Mouse (Mus musculus): ENCODE results near the gene Plce1.
"Not testable (repeated sequence)": the region's sequence is repeated elsewhere in the genome, so short reads cannot be mapped to it uniquely, and the experiment has no call there.

Gene Plce1

DNA sequence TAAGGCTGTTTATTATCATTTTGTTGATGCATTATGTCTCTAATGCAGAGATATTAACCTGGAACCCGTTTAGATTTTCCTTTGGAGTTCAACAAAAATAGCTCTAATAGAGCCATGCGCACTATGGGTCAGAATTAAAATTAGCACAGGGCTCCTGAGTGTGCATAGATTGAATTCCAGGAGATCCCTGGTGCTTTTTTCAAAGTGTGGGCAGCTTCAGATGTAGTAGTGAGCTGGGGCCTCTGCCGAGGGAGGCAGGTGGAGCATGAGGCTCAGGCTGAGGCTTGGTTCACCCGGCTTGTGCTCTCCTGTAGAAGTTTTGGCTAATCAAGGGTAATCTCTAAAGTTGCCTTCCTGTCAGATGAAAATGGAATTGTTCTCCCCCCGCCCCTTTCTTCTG, 17.3 kb downstream of the Plce1 start:
- no peak for DNase-seq (ENCODE audit: low spot score)

DNA sequence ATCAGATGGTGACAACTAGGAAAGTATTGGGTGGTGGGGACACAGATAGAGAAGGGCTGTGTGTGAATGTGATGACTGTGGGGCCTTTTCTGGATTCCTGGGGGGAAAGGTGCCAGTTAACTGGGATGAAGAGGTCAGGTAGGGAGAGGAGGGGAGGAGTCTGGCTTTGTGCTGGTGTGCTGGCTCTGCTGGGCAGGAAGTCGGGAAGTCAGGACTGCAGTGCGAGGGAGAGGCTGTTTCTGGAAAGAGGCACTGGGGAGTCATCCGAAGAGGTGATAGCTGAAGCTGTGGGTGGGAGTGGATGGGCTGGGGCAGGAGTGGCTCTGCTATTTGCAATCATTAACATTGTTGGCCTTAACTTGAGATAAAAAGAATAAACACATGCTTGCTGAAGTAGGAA, 23.7 kb downstream of the Plce1 start:
- no peak for DNase-seq (ENCODE audit: low spot score)

DNA sequence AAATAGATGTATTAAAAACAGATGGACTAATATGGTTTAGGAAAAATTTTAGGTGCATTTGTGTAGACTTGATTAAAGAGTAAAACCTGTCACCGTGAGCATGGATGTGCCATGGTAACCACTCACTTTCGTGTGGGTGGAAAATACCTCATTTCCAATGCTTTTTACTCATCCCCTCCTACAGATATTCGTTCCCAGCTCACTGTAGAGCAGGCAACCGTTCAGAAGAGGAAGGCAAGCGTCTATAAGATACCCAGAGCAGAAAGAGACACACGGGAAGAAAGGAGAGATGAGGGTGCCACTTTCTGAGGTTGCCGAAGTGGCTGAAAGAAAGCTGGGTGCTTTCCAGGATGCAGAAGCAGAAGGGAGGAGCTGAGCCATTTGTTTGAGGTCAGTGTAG, 25.2 kb downstream of the Plce1 start:
- DNase-seq (ENCODE audit: low spot score), result no peak

DNA sequence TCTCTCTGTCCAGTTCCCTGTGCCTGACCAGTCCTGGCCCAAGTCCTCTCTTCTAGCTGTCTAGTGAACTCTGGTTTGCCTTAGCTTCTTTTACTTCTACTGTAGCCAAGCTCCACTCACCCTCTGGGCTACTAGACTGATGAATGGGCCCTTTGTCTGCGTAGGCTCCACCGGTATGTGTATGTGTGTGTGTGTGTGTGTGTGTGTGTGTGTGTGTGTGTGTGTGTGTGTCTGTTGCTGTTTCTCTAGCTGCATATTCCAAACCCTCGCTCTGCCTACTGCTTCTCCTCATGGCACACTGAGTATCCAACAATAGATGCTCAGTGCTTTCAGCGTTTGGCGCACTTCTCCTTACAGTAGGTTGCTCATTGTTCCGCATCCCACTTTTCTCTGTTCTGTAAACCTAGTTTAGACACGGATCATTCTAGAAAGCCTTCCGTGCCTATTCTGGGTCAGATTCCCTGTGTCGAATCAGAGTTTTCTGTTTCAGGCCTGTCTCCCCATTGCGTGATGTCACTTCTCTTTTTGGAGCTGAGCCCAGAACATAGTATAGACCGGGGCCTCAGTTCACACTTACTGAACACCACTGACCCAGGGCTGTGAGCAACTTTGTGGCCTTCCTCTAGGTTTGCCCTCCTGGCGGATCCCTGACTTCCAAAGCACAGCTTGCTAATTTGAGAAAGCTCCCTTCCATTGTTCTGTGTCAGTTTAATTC, 26.5 kb downstream of the Plce1 start:
- no peak for DNase-seq (ENCODE audit: low spot score)

- DNase-seq (ENCODE audit: low spot score), result no peak
Observed at GRCm38 (mm10) chr19:38507966-38508625, 27.2 kb downstream of the Plce1 start.

GRCm38 (mm10) chr19:38514417-38515184, 33.7 kb downstream of the Plce1 start:
- DNase-seq (ENCODE audit: low spot score), result no peak

- peak; percentile 42 for DNase-seq (ENCODE audit: low spot score)
Observed at GRCm38 (mm10) chr19:38526855-38527254, 45.9 kb downstream of the Plce1 start.

GRCm38 (mm10) chr19:38527475-38527874, 46.6 kb downstream of the Plce1 start:
- peak; percentile 54 for DNase-seq (ENCODE audit: low spot score)

DNA sequence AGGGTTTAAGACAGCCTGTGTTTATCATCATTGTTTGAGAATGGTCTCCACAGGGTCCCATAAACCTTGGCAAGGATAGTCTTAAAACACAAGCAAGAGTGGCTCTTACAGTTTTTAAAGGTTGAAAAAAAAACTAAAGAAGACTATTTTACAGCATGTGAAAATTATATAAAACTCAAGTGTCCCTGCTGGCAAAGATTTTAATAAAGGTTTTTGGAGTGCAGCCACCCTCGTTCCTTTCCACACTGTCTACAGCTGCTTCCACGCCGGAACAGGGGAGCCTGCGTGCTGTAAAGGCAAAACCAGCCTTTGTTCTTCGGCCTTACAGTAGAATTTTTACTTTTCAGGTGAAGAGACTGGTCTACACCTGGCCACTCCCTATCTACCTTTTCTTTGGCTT, 52.3 kb downstream of the Plce1 start:
- DNase-seq (ENCODE audit: low spot score), result no peak

GRCm38 (mm10) chr19:38539338-38539737, 58.4 kb downstream of the Plce1 start:
- DNase-seq (ENCODE audit: low spot score), result no peak

- DNase-seq (ENCODE audit: low spot score), result no peak
Observed at GRCm38 (mm10) chr19:38540549-38540948, 59.6 kb downstream of the Plce1 start.

GRCm38 (mm10) chr19:38549487-38550058, 68.7 kb downstream of the Plce1 start:
- no peak for DNase-seq (ENCODE audit: low spot score)

DNA sequence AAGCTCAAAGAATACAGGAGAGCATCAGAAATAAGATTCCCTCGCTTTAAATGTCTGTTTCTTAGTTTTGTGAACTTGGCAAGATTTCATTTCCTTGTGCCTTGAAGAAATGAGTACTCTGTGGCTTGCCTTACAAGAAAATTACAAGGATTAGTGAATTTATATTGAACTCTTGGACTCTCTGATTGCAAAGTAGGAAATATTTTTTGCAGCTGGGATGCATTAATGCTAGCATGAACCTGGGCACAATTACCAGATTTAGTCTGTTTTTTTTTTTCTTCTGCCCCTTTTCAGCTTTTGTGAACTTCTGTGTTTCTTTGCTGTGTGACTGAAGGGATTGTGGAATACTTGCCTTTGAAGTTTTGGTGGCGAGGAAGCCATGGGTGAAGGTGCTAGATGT, 72.6 kb downstream of the Plce1 start:
- DNase-seq (ENCODE audit: low spot score), result no peak

- DNase-seq (ENCODE audit: low spot score), result no peak
Observed at GRCm38 (mm10) chr19:38555399-38555798, 74.5 kb downstream of the Plce1 start.

- DNase-seq (ENCODE audit: low spot score), result peak; percentile 78
Observed at GRCm38 (mm10) chr19:38558816-38559215, 77.9 kb downstream of the Plce1 start.

DNA sequence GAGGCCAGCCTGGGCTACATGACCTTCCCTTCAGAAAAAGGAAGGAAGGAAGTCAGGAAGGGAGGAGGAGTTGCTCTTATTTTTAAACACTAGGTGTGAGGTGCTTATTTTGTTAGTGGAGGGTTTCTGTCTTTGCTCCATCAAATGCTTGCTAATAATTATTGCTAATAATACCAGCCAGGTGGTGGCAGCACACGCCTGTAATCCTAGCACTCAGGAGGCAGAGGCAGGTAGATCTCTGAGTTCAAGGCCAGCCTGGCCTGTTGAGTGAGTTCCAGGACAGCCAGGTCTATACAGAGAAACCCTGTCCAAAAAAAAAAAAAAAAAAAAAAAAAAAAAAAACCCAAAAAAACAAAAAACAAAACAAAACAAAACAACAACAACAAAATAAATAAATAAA, 81.0 kb downstream of the Plce1 start:
- DNase-seq (ENCODE audit: low spot score), result not testable (repeated sequence)

GRCm38 (mm10) chr19:38566156-38566555, 85.2 kb downstream of the Plce1 start:
- no peak for DNase-seq (ENCODE audit: low spot score)

DNA sequence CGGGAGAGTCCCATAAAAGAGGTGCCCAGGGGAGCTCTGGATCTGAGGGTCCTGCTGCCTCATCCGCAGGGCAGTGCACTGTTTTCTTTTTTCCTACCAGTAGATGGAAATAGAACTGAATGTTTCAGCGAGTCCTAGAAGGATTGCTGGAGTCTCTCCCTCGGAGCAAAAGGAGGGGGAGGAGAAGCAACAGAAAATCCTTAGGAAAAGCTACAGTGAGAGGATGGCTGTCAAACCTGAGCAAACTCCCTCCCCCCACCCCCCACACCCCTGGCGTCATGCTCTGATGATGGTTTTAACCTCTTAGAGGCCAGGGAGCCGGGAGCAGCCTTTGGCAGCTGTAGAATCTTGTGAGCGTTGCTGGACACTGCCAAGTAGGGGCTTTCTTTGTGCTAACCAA, 85.8 kb downstream of the Plce1 start:
- DNase-seq (ENCODE audit: low spot score), result peak; percentile 13

GRCm38 (mm10) chr19:38567331-38567730, 86.4 kb downstream of the Plce1 start:
- no peak for DNase-seq (ENCODE audit: low spot score)

- no peak for DNase-seq (ENCODE audit: low spot score)
Observed at GRCm38 (mm10) chr19:38578554-38579146, 97.7 kb downstream of the Plce1 start.

GRCm38 (mm10) chr19:38582861-38583260, 102.0 kb downstream of the Plce1 start:
- no peak for DNase-seq (ENCODE audit: low spot score)

GRCm38 (mm10) chr19:38587559-38587958, 106.7 kb downstream of the Plce1 start:
- no peak for DNase-seq (ENCODE audit: low spot score)
